Mouse (Mus musculus) thymus, postnatal 4 days (tissue): ENCODE measurements at regions not wholly inside any gene's neighbourhood (a gene's known extent, or its start where the extent isn't known, plus 50 kb on each side); places are given as distances from the start of the nearest gene placed in this dataset.

Experiments used
- DNase-seq: peaks from one replicate; pipeline ENCODE4 v3.0.0; 2021

DNA sequence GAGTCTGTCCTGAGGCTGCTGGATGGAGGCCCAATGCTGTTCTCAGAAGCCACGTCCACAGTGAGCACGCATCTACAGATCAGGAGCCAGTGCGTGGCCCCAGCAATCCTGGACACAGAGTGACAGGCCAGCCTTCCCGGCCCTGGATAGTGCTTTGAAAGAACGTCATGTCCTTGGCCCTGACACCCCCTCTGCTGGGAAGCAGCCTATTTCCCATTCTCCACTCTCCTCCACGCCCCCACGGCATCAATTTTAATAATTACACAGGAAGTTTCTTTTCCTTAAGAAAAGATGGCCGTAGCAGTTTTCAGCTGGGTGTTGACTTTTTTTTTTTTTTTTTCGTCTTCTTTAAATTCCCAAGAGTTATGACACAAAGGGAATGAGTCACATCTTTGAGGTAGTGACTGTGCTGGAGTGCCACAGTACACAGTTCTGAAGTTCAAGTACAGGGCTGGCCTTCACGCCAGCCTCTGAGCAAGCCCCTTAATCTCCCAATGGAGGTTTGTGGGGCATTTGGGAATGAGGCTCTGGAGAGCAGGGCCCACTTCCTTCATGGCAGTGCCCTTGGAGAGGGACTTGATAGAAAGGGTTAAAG, 1280.1 kb upstream of the A1bg start:
- no peak for DNase-seq

DNA sequence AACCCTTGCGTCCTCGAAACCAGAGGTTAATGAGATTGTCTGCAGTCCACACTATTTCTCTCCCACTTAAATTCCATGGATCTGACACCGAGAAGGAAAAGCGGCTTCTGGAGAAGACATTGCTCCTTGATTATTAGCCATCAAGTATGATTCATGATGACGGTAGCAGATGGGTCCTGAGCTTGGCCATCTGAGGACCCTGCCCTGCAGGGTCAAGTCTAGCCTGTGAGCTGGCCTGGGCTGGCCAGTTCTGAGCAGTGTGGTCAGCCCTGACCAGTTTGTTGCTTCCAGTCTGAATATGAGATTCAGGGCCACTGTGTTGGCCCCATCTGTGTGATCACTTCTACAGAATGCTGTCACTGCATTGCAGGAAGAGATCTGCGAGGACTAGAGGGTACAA, 1275.9 kb upstream of the A1bg start:
- no peak for DNase-seq

DNA sequence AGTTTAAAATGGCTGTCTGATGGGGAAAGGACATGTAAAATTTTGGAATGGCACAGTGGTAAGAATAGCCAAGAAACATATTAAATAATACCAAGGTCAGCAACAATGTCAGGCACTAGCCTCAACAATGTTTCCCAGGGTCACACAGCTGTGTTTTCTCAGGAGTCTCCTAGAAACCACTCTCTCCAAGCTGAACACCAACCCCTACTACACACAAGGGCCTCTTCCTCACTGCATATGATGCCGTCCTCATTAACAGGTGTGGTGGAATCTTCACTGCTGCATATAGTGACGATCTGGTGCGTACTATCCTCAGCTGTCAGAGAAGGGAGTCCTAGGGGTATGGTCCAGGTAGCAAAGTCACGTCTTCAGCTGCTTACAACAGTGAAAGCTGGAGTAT, 1275.4 kb upstream of the A1bg start:
- no peak for DNase-seq

DNA sequence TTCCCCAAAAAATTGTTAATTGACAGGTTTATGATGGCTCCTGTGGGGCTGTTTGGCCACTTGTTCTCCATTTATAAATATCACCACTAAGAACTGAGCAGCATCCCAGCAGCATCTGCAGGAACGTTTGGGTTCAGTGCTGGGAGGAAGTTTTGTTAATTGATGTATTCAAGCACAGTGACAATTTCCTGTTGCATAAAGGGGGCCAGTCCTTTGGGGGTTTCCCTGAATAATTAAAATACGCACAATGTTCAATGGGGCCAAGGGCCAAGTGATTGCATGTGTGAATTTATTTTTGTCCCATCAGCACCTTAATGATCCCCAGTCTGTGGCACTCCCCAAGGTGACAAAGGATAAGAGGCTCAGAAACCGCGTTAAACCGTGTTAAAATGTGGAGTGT, 1272.6 kb upstream of the A1bg start:
- no peak for DNase-seq

DNA sequence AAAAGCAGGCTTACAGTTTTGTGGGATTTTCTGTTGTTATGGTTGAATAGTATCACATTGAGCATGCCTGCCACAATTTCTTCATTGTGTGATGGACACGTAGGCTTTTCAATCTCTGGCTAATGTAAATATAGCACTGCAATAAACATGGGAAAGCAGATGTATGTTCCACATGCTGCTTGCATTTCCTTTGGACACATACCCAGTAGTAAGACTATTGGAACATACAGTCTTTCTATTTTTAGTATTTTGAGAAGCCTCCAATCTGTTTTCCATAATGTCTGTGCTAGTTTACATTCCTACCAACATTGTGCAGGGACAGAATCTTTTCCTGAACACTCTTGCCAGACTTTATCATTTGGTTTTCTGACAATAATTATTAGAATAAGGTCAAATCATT, 1269.9 kb upstream of the A1bg start:
- DNase-seq, result no peak

DNA sequence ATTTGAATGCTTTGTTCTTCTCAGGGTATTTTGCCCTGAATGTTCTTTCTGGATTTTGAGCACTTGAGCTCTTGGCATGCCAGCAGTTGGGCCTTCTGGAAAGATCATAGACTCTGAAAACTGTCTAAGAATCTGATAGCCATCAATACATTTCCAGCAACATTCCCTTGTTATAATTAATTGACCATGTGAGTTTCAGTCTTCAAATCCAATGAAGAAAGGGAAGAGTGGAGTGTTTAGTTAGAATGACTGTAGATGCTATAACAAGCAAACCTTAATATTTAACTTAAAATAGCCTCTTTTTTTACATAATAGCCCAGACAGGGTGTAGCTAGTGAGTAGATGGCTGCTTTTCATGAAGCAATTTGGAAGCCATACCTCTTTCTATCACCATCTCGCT, 1268.8 kb upstream of the A1bg start:
- DNase-seq, result no peak

DNA sequence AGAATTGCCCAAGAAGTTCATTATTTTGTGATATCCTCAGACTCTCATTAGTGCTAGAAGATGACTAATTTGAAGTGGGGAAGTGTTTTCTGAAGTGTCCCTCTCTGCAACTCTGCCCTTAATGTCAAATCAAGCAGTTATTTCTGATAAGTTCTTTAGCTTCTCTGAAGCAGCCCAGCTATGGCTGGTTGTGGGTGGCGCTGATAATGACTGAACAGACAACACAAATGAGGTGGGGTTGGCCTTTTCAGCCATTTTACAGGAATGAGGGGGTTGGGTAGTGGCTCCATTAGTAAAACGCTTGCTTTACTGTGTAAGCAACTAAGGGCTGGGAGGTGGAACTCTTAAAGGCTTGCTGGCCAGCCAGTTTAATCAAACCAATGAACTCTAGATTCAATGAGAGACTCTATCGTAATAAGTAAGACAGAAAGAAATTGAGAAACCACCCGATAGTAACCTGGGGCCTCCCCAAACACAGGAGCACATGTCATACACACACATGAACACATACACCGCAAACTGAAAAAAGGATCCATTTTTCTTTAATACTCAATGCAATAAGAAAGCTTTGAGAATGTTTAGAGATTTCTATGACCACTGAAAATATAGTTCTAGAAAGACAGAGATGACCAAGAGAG, 1268.3 kb upstream of the A1bg start:
- no peak for DNase-seq

DNA sequence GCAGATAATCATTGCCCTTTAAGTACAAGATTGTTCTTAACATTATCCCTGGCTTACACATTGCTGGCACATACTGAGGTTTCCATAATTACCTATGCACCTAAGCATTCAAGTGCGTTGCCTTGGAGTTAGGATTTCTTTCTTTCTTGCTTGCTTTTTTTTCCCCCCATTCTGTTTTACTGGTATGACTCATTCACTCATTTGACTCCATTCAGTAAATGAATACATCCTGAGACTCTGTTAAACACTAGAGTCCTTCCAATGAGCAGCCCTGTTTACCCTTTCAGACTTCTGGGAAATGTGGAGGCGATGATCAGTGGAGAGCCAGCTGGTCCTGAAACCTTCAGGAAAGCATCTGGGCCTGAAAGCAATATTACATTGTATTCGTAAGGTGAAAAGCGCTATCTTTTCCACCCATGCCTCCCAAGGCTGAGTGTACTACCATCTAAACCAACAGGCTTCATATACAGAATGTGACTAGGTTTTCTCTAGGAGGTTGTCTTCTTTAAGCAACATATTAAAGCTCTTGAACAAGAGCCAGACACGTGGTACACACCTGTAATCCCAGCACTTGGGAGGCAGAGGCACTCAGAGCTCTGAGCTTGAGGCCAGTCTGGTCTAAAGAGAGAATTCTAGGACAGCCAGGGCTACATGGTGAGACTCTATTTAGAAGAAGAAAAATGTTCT, 1267.6 kb upstream of the A1bg start:
- no peak for DNase-seq

DNA sequence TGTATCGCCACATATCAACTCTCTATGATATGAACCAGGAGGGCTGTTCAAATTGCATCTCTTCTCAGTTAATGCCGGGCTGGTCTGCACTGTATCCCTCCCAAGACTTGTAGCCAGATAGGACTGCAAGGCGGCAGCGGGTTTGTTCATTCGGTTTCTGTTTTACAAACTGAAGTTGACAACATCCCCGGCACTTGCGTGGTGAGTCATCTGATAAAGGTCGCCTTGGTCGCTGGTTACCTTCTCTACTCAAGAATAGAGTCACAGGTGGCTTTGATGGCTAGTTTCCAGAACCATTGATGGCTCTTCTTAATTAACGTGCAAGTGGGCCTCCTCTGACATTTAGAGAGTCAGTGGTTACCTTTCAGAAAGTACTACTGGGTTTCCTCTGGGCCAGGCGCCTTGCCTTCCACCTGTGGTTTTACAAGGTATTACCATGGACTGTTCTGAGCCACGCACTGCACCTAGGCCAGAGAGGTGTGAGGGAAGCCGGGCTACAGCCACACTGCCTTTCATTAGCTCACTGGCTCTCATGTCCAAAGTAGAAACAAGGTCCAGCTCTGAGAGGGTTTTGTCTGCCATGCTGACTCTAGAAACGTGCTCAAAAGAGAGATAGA, 1266.9 kb upstream of the A1bg start:
- no peak for DNase-seq

DNA sequence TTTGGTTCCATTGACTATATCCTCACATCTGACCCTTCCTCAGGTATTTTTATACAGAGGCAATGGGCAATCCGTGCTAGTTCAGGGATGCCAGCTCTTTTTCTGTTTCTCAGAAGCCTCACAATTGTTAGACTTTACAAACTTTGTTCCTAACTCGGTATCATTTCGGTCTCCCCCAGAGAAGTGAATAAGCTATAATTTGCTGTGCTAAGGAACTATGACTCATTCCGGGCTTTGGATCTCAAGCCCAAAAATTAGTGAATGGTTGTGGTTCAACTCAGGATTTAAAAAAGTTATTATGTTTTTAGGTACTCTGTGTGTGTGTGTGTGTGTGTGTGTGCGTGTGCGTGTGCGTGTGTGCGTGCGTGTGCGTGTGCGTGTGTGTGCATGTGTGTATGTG, 1263.7 kb upstream of the A1bg start:
- no peak for DNase-seq

DNA sequence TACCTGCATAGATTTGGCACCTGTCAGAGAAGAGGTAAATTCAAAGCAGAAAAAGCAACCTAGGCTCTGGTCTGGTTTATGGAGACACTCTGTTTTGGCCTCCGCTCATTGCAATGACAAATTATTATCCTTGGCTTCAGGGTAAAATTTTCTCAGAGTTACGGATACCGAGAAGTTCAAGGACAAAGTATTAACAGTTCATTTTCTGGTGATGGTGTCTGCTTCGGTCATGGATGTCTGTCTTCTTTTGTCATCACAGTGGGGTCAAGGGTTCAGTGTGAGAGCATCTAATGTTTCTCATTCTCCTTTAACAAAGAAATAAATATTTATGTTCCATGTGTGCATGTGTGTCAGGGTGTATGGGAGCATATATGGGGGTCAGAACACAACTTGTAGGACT, 1261.0 kb upstream of the A1bg start:
- no peak for DNase-seq

DNA sequence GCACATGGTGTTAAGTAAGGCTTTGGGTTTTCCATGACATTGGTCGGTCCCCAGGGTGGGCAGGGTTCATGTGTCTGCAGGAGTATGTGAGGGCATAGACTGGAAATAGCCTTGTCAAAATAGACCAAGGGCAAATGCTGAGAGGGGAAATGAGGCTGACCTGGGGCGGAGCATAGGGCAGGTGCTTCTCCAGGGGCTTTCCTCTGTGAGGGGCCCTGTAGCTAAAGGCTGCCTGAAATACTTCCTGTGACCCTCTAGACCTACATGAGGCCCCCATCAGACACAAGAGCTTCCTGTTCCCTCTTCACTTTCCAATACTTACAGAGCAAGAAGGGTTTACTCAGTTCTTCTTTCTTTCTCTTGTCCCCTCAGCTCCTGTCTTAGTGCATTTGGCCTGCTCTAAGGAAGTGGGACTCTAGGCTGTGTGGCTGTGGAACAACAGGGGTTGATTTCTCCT, 1258.7 kb upstream of the A1bg start:
- peak; percentile 58 for DNase-seq

DNA sequence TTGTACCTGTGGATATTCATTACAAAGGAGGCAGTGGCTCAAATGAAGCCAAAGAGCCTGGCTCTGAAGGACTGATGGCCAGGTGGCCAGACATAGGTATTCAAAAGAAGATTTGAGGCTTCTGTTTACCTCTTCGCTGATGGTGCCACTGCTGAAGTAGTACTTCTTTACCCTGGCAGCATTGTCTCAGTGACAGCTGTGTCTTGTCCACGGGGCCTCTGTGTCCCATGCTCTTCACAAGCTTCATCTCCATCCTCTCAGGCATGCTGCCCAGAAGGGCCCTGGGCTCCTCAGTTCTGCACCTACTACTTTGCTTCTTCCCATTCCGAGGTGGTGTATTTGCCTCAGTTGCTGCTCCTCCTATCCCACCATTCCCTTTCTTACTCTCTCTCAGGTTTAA, 1257.9 kb upstream of the A1bg start:
- DNase-seq, result no peak

DNA sequence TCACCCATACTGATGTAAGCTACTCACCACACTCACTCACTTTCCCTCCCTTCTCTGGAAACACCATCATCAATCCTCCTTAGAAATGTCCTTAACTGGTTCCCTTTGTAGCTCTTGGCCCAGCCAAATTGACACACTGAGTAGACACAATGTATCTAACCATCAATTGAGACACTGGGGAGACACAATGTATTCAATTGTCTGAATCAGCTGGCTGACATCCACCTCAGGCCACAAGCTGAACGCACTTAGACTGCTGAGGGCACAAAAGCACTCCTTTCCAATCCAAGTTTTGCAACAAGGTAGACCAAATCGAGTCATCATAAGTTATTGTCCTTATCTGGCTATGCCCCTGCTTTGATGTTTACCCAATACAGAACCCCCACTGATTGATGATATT, 1257.0 kb upstream of the A1bg start:
- no peak for DNase-seq

DNA sequence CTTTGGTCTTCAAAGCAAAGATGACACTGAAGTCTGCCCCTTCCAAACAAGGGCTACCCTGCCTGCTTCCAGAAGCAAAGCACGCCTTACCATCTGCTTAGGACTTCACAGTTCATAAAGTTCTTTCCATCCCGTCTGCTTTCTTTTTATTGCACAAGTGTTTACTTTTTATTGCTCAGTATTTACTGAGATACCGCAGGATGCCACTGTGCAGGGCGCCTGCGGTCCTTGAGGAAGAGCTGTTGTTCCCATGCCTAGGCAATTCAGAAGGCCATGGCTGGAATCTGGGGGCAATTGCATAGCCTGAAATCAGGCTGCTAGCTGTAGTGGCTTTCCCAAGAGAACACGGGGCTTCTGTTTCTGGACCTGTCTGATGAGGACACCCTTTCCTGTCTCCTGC, 1255.8 kb upstream of the A1bg start:
- DNase-seq, result no peak

DNA sequence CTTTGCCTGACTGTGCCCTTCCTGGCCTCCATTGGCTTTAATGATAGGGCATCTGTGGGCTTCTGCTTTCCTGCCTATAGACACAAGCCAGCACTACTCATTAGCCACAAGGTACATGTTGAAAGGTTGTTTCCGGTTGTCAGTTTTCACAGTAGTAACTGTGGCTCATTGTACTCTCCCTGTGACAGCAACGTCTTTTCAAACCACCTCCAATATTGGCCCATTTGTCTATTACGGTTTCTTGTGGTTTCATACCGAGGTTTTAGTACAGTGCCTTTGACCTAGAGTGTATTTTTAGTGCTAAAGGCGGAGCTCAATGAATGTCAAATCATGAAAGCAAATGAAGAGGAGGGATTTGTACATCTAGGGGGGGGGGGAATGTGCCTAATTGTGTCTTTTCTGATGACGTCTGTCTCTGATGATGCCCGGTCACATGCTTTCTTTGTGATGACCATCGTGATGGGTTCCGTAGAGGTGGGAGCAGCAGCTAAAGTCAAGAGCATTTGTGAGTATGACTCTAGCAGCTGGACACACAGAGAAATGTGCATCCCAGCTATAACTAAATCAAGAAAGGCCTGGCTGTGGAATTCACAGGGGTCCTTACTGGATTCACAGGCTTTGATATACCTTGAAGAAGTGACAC, 1255.1 kb upstream of the A1bg start:
- no peak for DNase-seq

DNA sequence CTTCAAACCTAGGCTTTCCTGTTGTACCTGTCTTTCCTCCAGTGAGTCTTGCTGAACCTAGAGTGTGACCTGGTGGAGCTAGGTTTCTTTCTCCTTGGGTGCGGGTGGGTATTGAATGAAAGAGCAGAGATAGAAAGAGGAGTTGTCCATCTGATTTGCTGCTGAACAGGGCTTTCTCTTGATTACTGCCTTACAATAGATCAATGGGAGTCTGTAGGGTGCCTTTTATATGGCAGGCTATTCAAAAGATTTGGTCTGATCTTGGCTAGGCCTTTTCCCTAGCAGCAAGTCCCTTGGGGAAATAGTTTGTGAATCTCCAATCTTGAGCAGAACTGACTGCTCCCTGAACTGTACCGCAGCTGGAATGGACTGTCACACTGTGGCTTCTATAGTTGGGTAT, 1253.3 kb upstream of the A1bg start:
- DNase-seq, result no peak

DNA sequence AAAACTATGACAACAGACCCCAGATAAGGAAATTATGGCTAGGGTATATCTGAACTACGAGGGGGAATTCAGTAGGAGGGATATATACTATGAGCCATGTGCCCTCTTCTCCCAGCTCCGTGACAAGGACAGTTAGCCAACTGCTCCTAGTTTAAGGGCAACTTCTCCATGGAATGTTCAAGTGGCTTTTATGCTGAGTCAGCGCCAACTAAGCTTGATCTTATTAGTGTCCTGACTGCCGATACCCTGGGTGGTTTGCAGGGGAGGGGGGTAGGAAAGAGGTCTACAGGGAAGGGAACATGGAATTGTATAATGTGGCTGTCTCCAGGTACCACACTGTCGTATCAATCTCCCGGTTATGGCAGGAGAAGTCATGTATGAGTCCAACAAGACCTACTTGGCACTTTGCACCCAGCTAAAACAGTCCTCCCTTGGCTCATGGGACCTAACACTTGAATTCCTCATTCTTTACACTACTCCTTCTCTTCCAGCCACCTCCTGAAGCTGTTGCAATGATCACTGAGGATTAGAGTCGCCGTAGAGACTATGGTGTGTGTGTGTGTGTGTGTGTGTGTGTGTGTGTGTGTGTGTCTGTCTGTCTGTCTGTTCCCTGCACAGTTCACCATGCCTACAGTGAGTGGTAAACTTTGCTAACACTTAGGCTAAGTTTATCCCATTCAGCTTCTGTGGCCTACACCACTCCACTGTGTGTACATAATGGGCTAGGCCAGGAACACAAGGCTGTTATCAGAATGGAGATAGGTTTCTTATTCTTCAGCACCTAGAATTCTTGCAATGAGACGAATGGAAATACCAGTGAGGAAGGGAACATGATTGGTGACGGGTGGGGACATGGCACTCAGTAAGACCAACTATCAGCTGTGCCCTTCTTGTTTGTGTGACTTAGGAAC, 1251.1 kb upstream of the A1bg start:
- DNase-seq, result no peak

DNA sequence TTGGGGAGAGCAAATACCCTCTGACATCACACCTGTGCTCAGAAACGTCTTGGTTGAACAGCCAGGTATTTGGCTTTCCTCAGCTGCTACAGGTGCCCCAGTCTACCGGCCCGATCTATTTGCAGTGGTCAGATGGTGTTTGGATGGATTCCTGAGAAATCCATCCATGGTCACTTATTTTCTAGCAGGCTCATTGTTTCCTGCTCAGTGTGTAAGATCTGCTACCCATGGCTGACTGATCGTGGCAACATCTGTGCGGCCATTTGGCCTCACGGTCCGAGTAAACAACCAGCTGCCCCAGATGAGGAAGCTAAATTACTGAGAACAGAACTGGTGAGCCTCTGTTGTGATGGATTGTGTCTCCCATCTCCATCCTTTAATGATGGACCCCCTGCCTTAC, 1248.8 kb upstream of the A1bg start:
- DNase-seq, result no peak

DNA sequence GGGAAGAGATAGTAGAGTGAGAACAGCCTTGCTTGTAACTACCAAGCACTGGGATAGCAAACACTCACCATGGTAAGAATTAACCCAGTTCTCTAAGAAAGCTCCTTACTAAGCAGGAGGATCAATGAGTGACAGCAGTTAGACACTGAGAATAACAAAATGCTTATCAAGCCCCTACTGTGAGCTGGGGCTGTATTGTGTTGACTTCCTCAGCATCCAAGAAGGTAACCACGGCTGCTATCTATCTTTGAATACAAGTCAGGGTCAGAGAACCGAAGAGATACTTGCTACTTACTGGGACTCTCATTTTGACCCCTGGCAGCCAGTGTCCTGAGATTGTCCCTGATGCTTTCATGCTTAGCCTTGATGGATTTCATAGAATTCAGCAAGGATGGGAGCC, 1248.4 kb upstream of the A1bg start:
- DNase-seq, result no peak

DNA sequence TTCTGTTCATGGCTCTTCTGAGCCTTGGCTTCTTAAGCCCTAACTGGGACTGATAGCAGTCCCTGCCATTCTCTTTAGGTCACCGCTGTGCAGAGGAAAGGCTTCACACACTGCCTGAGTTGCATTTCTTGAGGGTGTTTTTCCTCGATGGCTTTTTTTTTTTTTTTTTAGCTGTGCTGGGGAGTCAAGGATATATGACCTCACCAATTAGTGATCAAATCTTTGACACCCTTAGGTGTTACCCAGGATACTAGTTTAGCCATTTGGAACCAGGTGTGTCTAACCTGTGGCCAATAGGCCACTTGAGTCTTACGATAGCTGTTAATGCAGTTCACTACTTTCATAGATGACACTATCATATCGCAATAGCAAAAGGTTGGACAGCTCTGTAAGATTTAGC, 1247.5 kb upstream of the A1bg start:
- DNase-seq, result no peak

DNA sequence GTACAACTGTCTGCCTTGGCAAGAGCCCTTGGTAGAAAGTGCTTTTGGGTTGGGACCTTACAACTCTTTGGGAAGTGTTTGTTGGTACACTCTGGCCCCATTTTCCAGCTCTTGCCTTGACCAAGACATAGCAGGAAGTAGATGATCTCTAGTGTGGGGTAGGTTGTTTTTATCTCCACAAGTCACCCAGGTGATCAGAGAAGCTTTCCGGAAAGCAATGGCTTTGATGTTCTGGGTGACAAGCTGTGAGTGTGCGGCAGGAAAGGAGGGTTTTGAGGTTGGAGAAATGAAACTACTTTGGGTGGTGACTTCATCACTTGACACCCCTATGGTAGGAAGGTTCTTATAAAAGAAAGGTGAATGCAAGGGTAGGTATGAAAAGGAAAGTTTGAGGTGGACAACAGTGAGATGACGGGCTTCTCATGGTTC, 1246.8 kb upstream of the A1bg start:
- DNase-seq, result peak; percentile 52
